Mouse (Mus musculus): ENCODE measurements around the gene Padi2.

DNA sequence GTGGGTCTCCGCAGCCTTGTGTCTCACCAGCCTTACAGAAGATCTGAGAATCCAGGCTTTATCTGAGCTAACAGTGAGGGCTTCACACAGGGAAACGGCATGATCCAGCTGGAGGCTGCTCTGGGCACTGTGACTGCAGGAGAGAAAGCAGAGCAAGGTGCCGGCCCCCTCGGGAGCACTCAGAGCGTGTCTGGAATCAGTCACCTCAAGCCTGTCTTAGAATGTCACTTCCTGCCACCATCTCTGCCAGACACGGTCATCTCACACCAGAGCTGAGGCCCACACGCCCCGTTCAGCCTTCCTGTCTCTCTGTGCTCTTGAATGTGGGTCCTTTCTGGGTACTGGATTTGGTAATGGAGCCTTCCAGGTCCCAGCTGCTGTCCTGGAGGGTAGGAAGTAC lies 19.5 kb downstream of the Padi2 start:
- TF ChIP-seq GATA1 (IDR thresholded peaks at IDR 0.05; ENCODE audit: low read length) (no peak), TAL1 (IDR thresholded peaks at IDR 0.05; ENCODE audit: low read length) (no peak)
